Mouse (Mus musculus): ENCODE results near the gene Smyd4.

GRCm38 (mm10) chr11:75318351-75319221, 29.6 kb upstream of the Smyd4 start:
- TF ChIP-seq CTCF (conservative IDR thresholded peaks at IDR 0.05; ENCODE audit: insufficient read depth, insufficient read length, low read depth, low read length) (no peak), POLR2A (IDR thresholded peaks at IDR 0.05; ENCODE audit: low read depth, low read length) (no peak)

All from kidney, adult 2 months (tissue).